Mouse (Mus musculus) adrenal gland, adult 18-20 months (tissue): Measurements from ENCODE around the gene Gm13276. TPM values are rescaled to one million over a fixed set of nuclear protein-coding genes. Genes with fewer than 3 reads are reported as not detected.
"Not testable (repeated sequence)": the region's sequence is repeated elsewhere in the genome, so short reads cannot be mapped to it uniquely, and the experiment has no call there.

ENCODE experiments used
- DNase-seq, 2 experiments: peaks; one replicate each; pipeline ENCODE4 v3.0.0; 2021 to 2022; ENCODE audit warnings: low spot score in 2 of 2
- long read RNA-seq, 2 experiments: library from polyadenylated mRNA; stranded (forward); transcript quantifications; one replicate each; pipeline ENCODE4 v2.0.0; 2021
- total RNA-seq, 2 experiments: library from RNA; stranded (reverse); gene quantifications; 1 replicate in 1 of 2; 2 replicates in 1 of 2; pipeline ENCODE4 v1.2.3; 2021

Gene Gm13276
- not detected for total RNA-seq
- long read RNA-seq, experiment 1: 0 reads
- long read RNA-seq, experiment 2: 0 reads

DNA sequence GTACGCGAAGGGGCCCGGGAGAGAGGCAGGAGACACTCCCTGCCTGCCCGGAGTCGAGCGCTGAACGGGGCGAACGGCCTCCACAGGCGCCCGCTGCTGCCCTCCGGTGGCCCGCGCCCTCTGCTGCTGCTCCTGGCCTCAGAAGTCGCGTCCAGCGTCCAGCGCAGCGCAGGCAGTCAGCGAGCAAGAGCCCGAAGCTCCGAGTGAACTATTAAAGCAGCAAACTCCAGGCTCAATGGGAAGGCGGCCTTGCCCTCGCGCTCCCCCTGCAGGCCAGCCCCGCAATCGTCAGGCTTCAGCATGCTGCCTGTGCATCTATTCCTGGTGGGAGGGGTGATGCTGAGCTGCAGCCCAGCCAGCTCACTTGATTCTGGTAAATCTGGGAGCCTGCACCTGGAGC lies at the start of gene Gm13276:
Gene Gm13276, plus strand, starts transcription at position 301 of the 400 bp plus-strand sequence.
- not testable (repeated sequence) for DNase-seq

GRCm38 (mm10) chr4:88738480-88738879 lies 47.0 kb upstream of the Gm13276 start:
- DNase-seq: peak; percentile 70 to 78

DNA sequence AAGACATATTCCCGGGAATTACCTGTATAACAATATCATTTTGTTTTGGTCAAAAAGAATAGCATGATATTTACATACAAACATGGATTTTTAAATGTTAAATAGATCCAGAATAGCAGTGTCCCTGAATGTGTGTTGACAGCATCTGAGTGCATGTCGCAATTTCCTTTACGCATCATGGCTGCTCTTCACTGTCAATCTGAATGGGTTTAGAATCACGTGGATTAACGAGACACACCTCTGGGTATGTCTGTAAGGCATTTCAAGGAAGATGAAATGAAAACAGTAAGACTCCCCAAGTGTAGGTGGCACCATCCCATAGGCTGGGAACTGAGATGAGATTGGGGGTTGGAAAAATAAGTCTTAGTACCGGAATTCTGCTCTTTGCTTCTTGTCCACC lies 46.5 kb upstream of the Gm13276 start:
- no peak for DNase-seq

- no peak for DNase-seq
Measured at GRCm38 (mm10) chr4:88741426-88741825, 44.1 kb upstream of the Gm13276 start.

DNA sequence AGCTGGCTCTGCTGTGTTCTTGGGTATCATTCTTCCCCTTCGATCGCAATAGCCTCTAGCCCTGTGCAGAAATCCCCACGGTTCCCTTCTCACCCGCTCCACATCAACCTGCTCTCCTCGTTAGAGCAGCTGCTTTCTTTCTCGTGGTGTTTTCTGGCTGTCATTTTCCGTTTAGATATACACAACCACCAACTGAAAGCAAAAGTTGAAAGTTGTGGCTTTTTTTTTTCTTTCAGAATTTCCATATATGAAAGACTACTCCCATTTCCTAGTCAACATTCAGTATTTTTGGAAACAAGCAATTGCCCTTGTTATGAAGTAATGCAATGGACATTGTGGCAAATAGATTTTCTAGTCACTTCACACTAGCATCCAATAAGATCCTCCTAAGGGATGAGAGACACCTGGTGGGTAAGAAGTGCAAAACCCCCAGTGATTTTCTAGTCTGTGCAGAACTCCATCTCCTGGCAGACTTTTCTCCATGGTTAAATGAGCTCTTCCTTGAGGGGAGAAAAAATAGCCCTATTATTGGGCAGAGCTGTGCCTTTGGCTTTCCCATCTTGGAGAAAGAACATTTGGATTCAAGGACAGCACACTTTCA lies 42.6 kb upstream of the Gm13276 start:
- DNase-seq: no peak

DNA sequence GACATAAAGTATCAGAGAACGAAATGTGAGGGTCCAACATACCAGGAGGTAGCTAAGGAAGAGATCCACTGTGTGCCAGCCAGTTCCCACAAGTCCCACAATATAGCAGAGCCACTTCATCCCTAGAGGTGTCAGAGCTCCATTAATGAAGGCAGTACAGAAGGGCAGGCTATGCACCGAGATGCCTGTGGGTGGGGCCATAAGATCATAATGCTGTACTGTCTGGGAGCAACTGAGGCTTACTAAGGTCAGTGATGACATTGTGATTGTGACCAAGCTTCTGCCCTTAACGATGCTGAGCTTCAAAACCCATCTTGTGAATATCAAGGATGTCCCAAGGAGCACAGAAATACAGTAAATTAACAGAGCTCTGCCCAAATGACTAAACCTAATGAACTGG lies 41.3 kb upstream of the Gm13276 start:
- no peak for DNase-seq

DNA sequence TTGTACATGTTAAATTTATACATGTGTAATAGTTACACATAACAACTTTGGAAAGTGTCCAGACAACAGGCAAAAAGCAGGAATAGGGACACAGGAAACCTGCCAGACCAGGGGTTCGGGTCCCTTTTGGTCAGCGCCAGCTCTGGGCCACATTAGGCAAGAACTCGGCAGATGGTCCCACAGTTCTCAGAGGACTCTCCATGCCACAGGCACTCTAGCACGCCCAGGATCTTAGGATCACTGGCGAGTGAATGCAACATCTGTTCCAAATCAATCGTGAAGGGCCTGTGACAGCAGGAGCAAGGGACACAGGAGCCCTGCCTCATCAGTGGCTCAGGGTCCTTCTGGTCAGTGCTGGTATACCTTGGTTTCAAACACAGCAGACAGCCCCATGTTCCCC lies 35.6 kb upstream of the Gm13276 start:
- no peak for DNase-seq

DNA sequence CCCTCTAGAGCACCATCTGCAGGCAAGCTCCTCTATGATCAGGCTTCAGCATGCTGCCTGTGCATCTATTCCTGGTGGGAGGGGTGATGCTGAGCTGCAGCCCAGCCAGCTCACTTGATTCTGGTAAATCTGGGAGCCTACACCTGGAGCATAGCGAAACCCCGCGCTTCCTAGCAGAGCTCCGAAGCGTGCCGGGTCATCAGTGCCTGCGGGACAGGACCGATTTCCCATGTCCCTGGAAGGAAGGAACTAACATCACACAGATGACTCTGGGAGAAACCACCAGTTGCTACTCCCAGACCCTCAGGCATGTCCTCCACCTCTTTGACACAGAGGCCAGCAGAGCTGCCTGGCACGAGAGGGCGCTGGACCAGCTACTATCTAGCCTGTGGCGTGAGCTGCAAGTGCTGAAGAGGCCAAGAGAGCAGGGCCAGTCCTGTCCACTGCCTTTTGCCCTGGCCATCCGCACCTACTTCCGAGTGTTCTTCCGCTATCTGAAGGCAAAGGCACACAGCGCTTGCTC lies 30.6 kb upstream of the Gm13276 start, which contains the start of gene Gm13271:
Gene Gm13271, plus strand, starts transcription at position 51 of the 523 bp plus-strand sequence.
- DNase-seq: peak; percentile 70 to 75

- DNase-seq: peak; percentile 8 to 21
Measured at GRCm38 (mm10) chr4:88756581-88757513, 28.7 kb upstream of the Gm13276 start.

- peak; percentile 86 to 90 for DNase-seq
Measured at GRCm38 (mm10) chr4:88757628-88758031, 27.9 kb upstream of the Gm13276 start.

- not testable (repeated sequence) for DNase-seq
Measured at GRCm38 (mm10) chr4:88758751-88759150, 26.8 kb upstream of the Gm13276 start.

DNA sequence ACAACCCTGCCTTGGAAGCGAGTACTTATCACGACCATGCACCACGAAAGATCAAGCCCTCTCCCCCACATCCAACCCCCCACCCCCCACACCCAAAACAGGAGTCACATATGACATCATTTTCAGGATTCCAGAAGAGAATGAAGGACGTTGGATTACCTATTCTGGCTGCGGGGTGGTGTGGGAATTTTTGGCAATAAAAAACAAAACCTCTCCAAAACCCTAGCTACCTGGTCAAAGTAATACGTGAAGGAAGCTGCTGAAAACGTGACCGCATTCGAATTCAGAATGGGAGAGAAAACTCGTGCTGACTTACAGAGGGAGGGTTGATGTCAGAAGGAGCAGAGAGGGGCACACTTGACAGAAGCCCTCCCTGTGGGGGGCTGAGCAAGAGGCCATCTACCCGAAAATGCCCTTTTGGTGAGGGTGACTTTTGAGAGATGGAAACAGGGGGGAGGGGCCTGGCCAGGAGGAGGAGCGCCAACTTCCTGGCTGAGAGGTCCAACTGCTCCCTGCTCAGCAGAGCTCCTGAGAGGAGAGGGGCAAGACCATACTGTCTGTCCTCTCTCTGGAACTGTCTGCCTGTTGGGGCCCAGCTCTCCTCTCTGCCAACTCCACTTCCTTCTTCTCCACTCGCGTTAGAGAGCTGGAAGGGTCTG lies 25.8 kb upstream of the Gm13276 start, which contains the start of gene Gm13283:
Gene Gm13283, plus strand, starts transcription at position 510 of the 659 bp plus-strand sequence.
- peak in 1 of 2 experiments; percentile 16 for DNase-seq

GRCm38 (mm10) chr4:88760431-88760830 lies 25.1 kb upstream of the Gm13276 start:
- peak; percentile 57 to 67 for DNase-seq

GRCm38 (mm10) chr4:88761776-88762175 lies 23.7 kb upstream of the Gm13276 start:
- DNase-seq: peak; percentile 65 to 71

- peak in 1 of 2 experiments; percentile 15 for DNase-seq
Measured at GRCm38 (mm10) chr4:88762341-88762740, 23.2 kb upstream of the Gm13276 start.

GRCm38 (mm10) chr4:88763384-88764018 lies 22.0 kb upstream of the Gm13276 start:
- DNase-seq: peak; percentile 37

GRCm38 (mm10) chr4:88773534-88773933 lies 12.0 kb upstream of the Gm13276 start, which contains the start of gene Gm13290:
Gene Gm13290, plus strand, starts transcription at chr4:88773834.
- DNase-seq: not testable (repeated sequence)

GRCm38 (mm10) chr4:88776622-88777021 lies 8.9 kb upstream of the Gm13276 start, which contains the start of gene Gm13289:
Gene Gm13289, plus strand, starts transcription at chr4:88776922.
- DNase-seq: not testable (repeated sequence)

DNA sequence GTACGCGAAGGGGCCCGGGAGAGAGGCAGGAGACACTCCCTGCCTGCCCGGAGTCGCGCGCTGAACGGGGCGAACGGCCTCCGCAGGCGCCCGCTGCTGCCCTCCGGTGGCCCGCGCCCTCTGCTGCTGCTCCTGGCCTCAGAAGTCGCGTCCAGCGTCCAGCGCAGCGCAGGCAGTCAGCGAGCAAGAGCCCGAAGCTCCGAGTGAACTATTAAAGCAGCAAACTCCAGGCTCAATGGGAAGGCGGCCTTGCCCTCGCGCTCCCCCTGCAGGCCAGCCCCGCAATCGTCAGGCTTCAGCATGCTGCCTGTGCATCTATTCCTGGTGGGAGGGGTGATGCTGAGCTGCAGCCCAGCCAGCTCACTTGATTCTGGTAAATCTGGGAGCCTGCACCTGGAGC lies 6.0 kb upstream of the Gm13276 start, which contains the start of gene Gm13272:
Gene Gm13272, plus strand, starts transcription at position 301 of the 400 bp plus-strand sequence.
- DNase-seq: not testable (repeated sequence)

GRCm38 (mm10) chr4:88780320-88780719 lies 5.2 kb upstream of the Gm13276 start:
- DNase-seq: not testable (repeated sequence)
